In genomic region chr6:118899688-118900087, GRCm38 (mm10) we compare ENCODE assay signal across 29 mouse cellular contexts.
A peak's percentile ranks its signal among the peaks of the same experiment; 100 is the strongest.
DNase-seq lines count a peak whose midpoint lies in the region.
"Had no signal": no experiment of that assay in that cellular context is flagged by ENCODE, and none has a peak within 500 bp of the region (broad histone marks: within the 10 kb centered on the region; RNA-seq: fewer than 3 reads in every experiment).

No protein-coding gene starts in this region.

- H3K27ac ChIP-seq in embryonic facial prominence, embryonic 10.5 days (replicated peaks) = no peak overlapping the region
- H3K27ac ChIP-seq: embryonic facial prominence, embryonic 12.5 days; forebrain, embryonic 13.5 days; heart, embryonic 15.5 days; hindbrain, embryonic 14.5 days; hindbrain, postnatal 0 days had no signal

- no peaks in the 10 kb centered on the region for H3K9me3 ChIP-seq in embryonic facial prominence, embryonic 10.5 days
- H3K9me3 ChIP-seq: embryonic facial prominence, embryonic 12.5 days; forebrain, embryonic 13.5 days; heart, embryonic 12.5 days; heart, embryonic 15.5 days had no signal

- no peaks in the 10 kb centered on the region for H3K36me3 ChIP-seq in embryonic facial prominence, embryonic 10.5 days (replicated peaks)
- H3K36me3 ChIP-seq: embryonic facial prominence, embryonic 12.5 days; G1E; heart, embryonic 12.5 days; heart, embryonic 15.5 days had no signal

- no peak overlapping the region for H3K4me3 ChIP-seq in embryonic facial prominence, embryonic 10.5 days
- H3K4me3 ChIP-seq: embryonic facial prominence, embryonic 12.5 days; erythroblast, embryonic 14.5 days; forebrain, embryonic 13.5 days; heart, embryonic 12.5 days; heart, embryonic 15.5 days had no signal

- 57% methylated on average over 8 of the region's 8 CpGs for WGBS in embryonic facial prominence, embryonic 10.5 days

- H3K27me3 ChIP-seq in embryonic facial prominence, embryonic 10.5 days (replicated peaks; ENCODE audit: low read depth, poor library complexity, severe bottlenecking) = no peaks in the 10 kb centered on the region
- H3K27me3 ChIP-seq: embryonic facial prominence, embryonic 12.5 days; forebrain, embryonic 13.5 days; heart, embryonic 12.5 days; heart, embryonic 15.5 days had no signal

- peaks cover 19% of the 10 kb centered on the region for H3K4me1 ChIP-seq in embryonic facial prominence, embryonic 10.5 days
- H3K4me1 ChIP-seq: forebrain, embryonic 13.5 days had no signal

- DNase-seq in embryo, embryonic 10 days (ENCODE audit: low spot score) = peak; percentile 26
- DNase-seq in embryo, embryonic 9.5 days (ENCODE audit: extremely low spot score) = no peak
- peak; percentile 17 for DNase-seq in 3T3-L1 (ENCODE audit: low read depth, low spot score)
- peak; percentile 11 for DNase-seq in embryonic facial prominence, embryonic 10.5 days (ENCODE audit: low spot score)
- peak; percentile 37 for DNase-seq in retina, embryonic 14.5 days (ENCODE audit: low spot score)
- DNase-seq in heart, postnatal 25 days (ENCODE audit: low spot score) = no peak
- no peak for DNase-seq in layer of hippocampus, adult 9-11 months
- no peak for DNase-seq in kidney, adult 11 months
- DNase-seq: adrenal gland, adult 2 months; adrenal gland, postnatal 25 days; B cell, adult 2 months; cerebellum, adult 11-12 months; cerebellum, adult 8-10 months; cerebellum, postnatal 10 days; cerebellum, postnatal 36 days; forebrain, postnatal 0 days; gastrocnemius, postnatal 10 days; gastrocnemius, postnatal 36 days; heart, postnatal 10 days; heart, postnatal 4 days; kidney, adult 2 months had no signal

- intact Hi-C loops in heart, postnatal 25 days (cut with DNase I) = no loop called here

Comparison
In these comparisons a context has a peak if more than half of its experiments do, and no peak if none do; other contexts are left out.
1. DNase-seq: peak in embryo, embryonic 10 days (single experiment), 3T3-L1 (single experiment), embryonic facial prominence, embryonic 10.5 days (single experiment) and retina, embryonic 14.5 days (single experiment); none in embryo, embryonic 9.5 days (single experiment), heart, postnatal 25 days (single experiment), layer of hippocampus, adult 9-11 months (single experiment) and kidney, adult 11 months (single experiment).